Mouse (Mus musculus) myocyte (in vitro differentiated cells): ENCODE data around the gene Asb2. TPM values are rescaled to one million over a fixed set of nuclear protein-coding genes. Genes with fewer than 3 reads are reported as not detected.

Experiments
- H3K27me3 ChIP-seq: one replicate; pipeline ENCODE4 v1.6.1; 2011; ENCODE audit not compliant: control insufficient read depth, insufficient read depth, insufficient read length
- H3K36me3 ChIP-seq: one replicate; pipeline ENCODE4 v1.6.1; 2011; ENCODE audit not compliant: control insufficient read depth, insufficient read depth
- H3K4me2 ChIP-seq: one replicate; pipeline ENCODE4 v1.6.1; 2011; ENCODE audit warnings: low read depth, control low read depth
- H3K4me3 ChIP-seq: one replicate; pipeline ENCODE4 v1.5.1; 2011; ENCODE audit warnings: mild to moderate bottlenecking, control low read depth, moderate library complexity
- H3K79me2 ChIP-seq: one replicate; pipeline ENCODE4 v1.6.1; 2011; ENCODE audit not compliant: control insufficient read depth, insufficient read depth
- H3ac ChIP-seq: one replicate; pipeline ENCODE4 v1.6.1; 2011; ENCODE audit not compliant: control insufficient read depth, insufficient read length
- CEBPB ChIP-seq: IDR thresholded peaks from 2 replicates; pipeline ENCODE4 v1.6.1; 2011; ENCODE audit warnings: mild to moderate bottlenecking, moderate library complexity; ENCODE audit not compliant: poor library complexity, insufficient read depth, severe bottlenecking
- E2F4 ChIP-seq: IDR thresholded peaks from one replicate; pipeline ENCODE4 v1.6.1; 2011; ENCODE audit warnings: mild to moderate bottlenecking, control low read depth, moderate library complexity; ENCODE audit not compliant: insufficient read depth
- MAX ChIP-seq: IDR thresholded peaks from one replicate; pipeline ENCODE4 v1.6.1; 2011; ENCODE audit warnings: low read depth, mild to moderate bottlenecking, control low read depth
- MYOD1 ChIP-seq, 3 experiments: IDR thresholded peaks; one replicate each; pipeline ENCODE4 v1.6.1; 2011; ENCODE audit warnings: control low read depth in 2 of 3, low read depth in 2 of 3, mild to moderate bottlenecking in 2 of 3, moderate library complexity in 1 of 3; ENCODE audit not compliant: insufficient read length in 2 of 3, control insufficient read depth in 1 of 3
- MYOG ChIP-seq, 3 experiments: IDR thresholded peaks; one replicate each; pipeline ENCODE4 v1.6.1; 2011; ENCODE audit warnings: control low read depth in 2 of 3, low read depth in 2 of 3, mild to moderate bottlenecking in 2 of 3; ENCODE audit not compliant: insufficient read length in 2 of 3, control insufficient read depth in 1 of 3, insufficient read depth in 1 of 3
- POLR2A ChIP-seq: IDR thresholded peaks from one replicate; pipeline ENCODE4 v1.6.1; 2011; ENCODE audit warnings: low read depth, mild to moderate bottlenecking, control low read depth, moderate library complexity; ENCODE audit not compliant: insufficient read length
- POLR2AphosphoS2 ChIP-seq: IDR thresholded peaks from one replicate; pipeline ENCODE4 v1.6.1; 2011; ENCODE audit warnings: low read depth, control low read depth; ENCODE audit not compliant: insufficient read length
- REST ChIP-seq: IDR thresholded peaks from one replicate; pipeline ENCODE4 v1.6.1; 2011; ENCODE audit warnings: mild to moderate bottlenecking, control low read depth, moderate library complexity; ENCODE audit not compliant: insufficient read depth, insufficient read length
- SRF ChIP-seq: IDR thresholded peaks from one replicate; pipeline ENCODE4 v1.6.1; 2011; ENCODE audit warnings: low read depth; ENCODE audit not compliant: control insufficient read depth, insufficient read length
- TCF12 ChIP-seq: IDR thresholded peaks from one replicate; pipeline ENCODE4 v1.6.1; 2011; ENCODE audit warnings: mild to moderate bottlenecking, control low read depth; ENCODE audit not compliant: poor library complexity, insufficient read depth, severe bottlenecking
- TCF3 ChIP-seq: IDR thresholded peaks from one replicate; pipeline ENCODE4 v1.6.1; 2011; ENCODE audit warnings: low read depth, control low read depth; ENCODE audit not compliant: insufficient read length
- USF1 ChIP-seq: IDR thresholded peaks from one replicate; pipeline ENCODE4 v1.6.1; 2011; ENCODE audit warnings: low read depth, mild to moderate bottlenecking, control low read depth, moderate library complexity
- polyA plus RNA-seq: library from polyadenylated mRNA; unstranded; fragments of >200 nt; fragmentation: generic; extraction: Trizol; gene quantifications from one replicate; pipeline ENCODE4 v1.2.1, GENCODE M21; 2012; ENCODE audit warnings: missing spikeins

Asb2 gene
- polyA plus RNA-seq, 1 experiment = 27.8 TPM

GRCm38 (mm10) chr12:103296292-103296691 lies 59.5 kb downstream of the Asb2 start:
- no peaks in the 10 kb centered on the region for H3K36me3 ChIP-seq
- no peak overlapping the region for H3K4me2 ChIP-seq
- H3K79me2 ChIP-seq = no peaks in the 10 kb centered on the region
- no peak overlapping the region for H3K4me3 ChIP-seq
- TF ChIP-seq REST (no peak), SRF (no peak), MYOG (IDR thresholded peaks at IDR 0.05; ENCODE audit: control insufficient read depth in 1 of 3, insufficient read depth in 1 of 3, insufficient read length in 2 of 3, low read depth in 2 of 3) (no peak), MAX (no peak), USF1 (no peak), CEBPB (no peak), TCF12 (no peak), MYOD1 (IDR thresholded peaks at IDR 0.05; ENCODE audit: control insufficient read depth in 1 of 3, insufficient read length in 2 of 3, low read depth in 2 of 3) (no peak), E2F4 (no peak), POLR2AphosphoS2 (no peak), TCF3 (no peak), POLR2A (no peak)
- no peak overlapping the region for H3ac ChIP-seq
- no peaks in the 10 kb centered on the region for H3K27me3 ChIP-seq

- no peak overlapping the region for H3K4me2 ChIP-seq
These were observed 63.4 kb downstream of the Asb2 start for GRCm38 (mm10) chr12:103292366-103292765.

GRCm38 (mm10) chr12:103287276-103287675 lies 68.5 kb downstream of the Asb2 start:
- TF ChIP-seq SRF = no peak
- no peak for TF ChIP-seq TCF12
- TF ChIP-seq MAX = no peak
- TF ChIP-seq MYOG (IDR thresholded peaks at IDR 0.05; ENCODE audit: control insufficient read depth in 1 of 3, insufficient read depth in 1 of 3, insufficient read length in 2 of 3, low read depth in 2 of 3) = no peak
- no peak for TF ChIP-seq POLR2AphosphoS2
- TF ChIP-seq CEBPB = no peak
- TF ChIP-seq E2F4 = no peak
- no peak for TF ChIP-seq POLR2A
- TF ChIP-seq MYOD1 (IDR thresholded peaks at IDR 0.05; ENCODE audit: control insufficient read depth in 1 of 3, insufficient read length in 2 of 3, low read depth in 2 of 3) = no peak
- TF ChIP-seq REST = no peak
- TF ChIP-seq TCF3 = no peak
- TF ChIP-seq USF1 = no peak
- Histone ChIP-seq H3K79me2 (no peaks in the 10 kb centered on the region), H3K4me2 (no peak overlapping the region), H3K27me3 (no peaks in the 10 kb centered on the region), H3K36me3 (no peaks in the 10 kb centered on the region), H3K4me3 (no peak overlapping the region), H3ac (no peak overlapping the region)

More at GRCm38 (mm10) chr12:103292366-103292765, 63.4 kb downstream of the Asb2 start:
- H3K4me3 ChIP-seq = no peak overlapping the region
- H3K36me3 ChIP-seq = no peaks in the 10 kb centered on the region
- no peak overlapping the region for H3ac ChIP-seq
- TF ChIP-seq CEBPB (no peak), MYOG (IDR thresholded peaks at IDR 0.05; ENCODE audit: control insufficient read depth in 1 of 3, insufficient read depth in 1 of 3, insufficient read length in 2 of 3, low read depth in 2 of 3) (no peak), MAX (no peak), POLR2A (no peak), POLR2AphosphoS2 (no peak), TCF3 (no peak), TCF12 (no peak)
- H3K79me2 ChIP-seq = no peaks in the 10 kb centered on the region
- H3K27me3 ChIP-seq = no peaks in the 10 kb centered on the region

GRCm38 (mm10) chr12:103283411-103283810 lies 72.4 kb downstream of the Asb2 start:
- no peak for TF ChIP-seq CEBPB
- TF ChIP-seq MYOD1 (IDR thresholded peaks at IDR 0.05; ENCODE audit: control insufficient read depth in 1 of 3, insufficient read length in 2 of 3, low read depth in 2 of 3) = no peak
- TF ChIP-seq MYOG (IDR thresholded peaks at IDR 0.05; ENCODE audit: control insufficient read depth in 1 of 3, insufficient read depth in 1 of 3, insufficient read length in 2 of 3, low read depth in 2 of 3) = no peak
- no peak for TF ChIP-seq REST
- no peak for TF ChIP-seq TCF12
- TF ChIP-seq POLR2A = no peak

GRCm38 (mm10) chr12:103282936-103283335 lies 72.9 kb downstream of the Asb2 start:
- Histone ChIP-seq H3ac (no peak overlapping the region), H3K4me3 (no peak overlapping the region), H3K27me3 (no peaks in the 10 kb centered on the region), H3K36me3 (no peaks in the 10 kb centered on the region), H3K79me2 (no peaks in the 10 kb centered on the region), H3K4me2 (no peak overlapping the region)
- TF ChIP-seq SRF (no peak), E2F4 (no peak), POLR2AphosphoS2 (no peak), POLR2A (no peak), MAX (no peak), CEBPB (no peak), REST (no peak), USF1 (no peak), MYOG (IDR thresholded peaks at IDR 0.05; ENCODE audit: control insufficient read depth in 1 of 3, insufficient read depth in 1 of 3, insufficient read length in 2 of 3, low read depth in 2 of 3) (no peak), MYOD1 (IDR thresholded peaks at IDR 0.05; ENCODE audit: control insufficient read depth in 1 of 3, insufficient read length in 2 of 3, low read depth in 2 of 3) (no peak), TCF3 (no peak), TCF12 (no peak)

More at GRCm38 (mm10) chr12:103283411-103283810, 72.4 kb downstream of the Asb2 start:
- Histone ChIP-seq H3K36me3 (no peaks in the 10 kb centered on the region), H3K27me3 (no peaks in the 10 kb centered on the region), H3K4me3 (no peak overlapping the region), H3K79me2 (no peaks in the 10 kb centered on the region), H3ac (no peak overlapping the region), H3K4me2 (no peak overlapping the region)
